Mouse (Mus musculus) olfactory bulb, adult 2 months (tissue): ENCODE data around the gene Mta2.

Experiments used
- CTCF ChIP-seq: fragments of 200-500 bp; IDR thresholded peaks from 2 replicates; pipeline ENCODE4 v1.5.1; 2012; ENCODE audit warnings: low read depth, mild to moderate bottlenecking, low read length, moderate library complexity; ENCODE audit not compliant: insufficient read depth
- POLR2A ChIP-seq: fragments of 200-500 bp; IDR thresholded peaks from 2 replicates; pipeline ENCODE4 v1.6.1; 2012; ENCODE audit warnings: mild to moderate bottlenecking, low read depth, low read length, moderate library complexity; ENCODE audit not compliant: insufficient read depth

GRCm38 (mm10) chr19:8981450-8982168 lies 39.9 kb downstream of the Mta2 start:
- no peak for TF ChIP-seq CTCF
- TF ChIP-seq POLR2A, result no peak
